Mouse (Mus musculus) urinary bladder, postnatal 36 days (tissue): ENCODE data around the gene Tecta.

Source experiments
- DNase-seq, 2 experiments: peaks; one replicate each; pipeline ENCODE4 v3.0.0; 2022; ENCODE audit warnings: low spot score in 2 of 2, mixed read lengths in 1 of 2

Tecta gene

GRCm38 (mm10) chr9:42399829-42400228 lies at the start of gene Tecta:
Gene Tecta (minus strand): TSS chr9:42399929.
- DNase-seq = no peak

DNA sequence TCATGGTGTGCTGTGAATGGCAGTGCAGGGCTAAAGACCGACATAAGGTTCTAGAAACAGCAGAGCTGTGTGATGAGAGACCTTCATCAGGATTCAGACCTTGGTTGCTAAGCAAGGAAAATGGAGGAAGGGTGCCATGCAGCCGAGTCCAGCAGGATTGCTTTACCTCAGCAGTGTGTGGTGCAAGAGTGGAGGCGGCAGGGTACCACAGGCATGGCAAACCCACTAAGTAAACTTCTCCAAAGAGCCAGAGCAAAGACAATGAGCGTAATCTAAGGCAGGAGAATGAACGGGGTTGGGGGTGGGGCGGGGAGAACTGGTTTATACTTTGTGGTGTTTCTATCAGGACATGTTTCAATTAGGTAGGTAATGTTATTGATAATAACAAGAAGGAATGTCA lies 49.3 kb upstream of the Tecta start:
- no peak for DNase-seq

DNA sequence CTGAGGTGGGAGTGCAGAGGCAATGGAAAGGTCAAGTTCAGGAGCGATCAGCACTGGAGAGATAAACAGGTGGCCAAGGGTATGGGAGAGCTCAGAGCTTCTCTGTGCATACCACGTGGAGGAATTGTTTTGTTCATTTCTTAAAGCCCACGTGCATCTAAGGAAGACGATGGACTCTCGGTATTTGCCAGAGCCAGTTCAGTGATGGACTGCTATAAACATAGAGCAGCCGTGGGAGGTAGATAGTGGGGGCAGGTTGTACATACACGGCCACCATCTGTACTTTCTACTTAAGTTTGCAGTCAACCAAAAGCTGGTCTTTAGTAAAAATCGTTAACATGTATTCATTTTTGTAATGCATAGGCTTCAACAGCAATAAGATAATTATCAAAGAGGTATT lies 42.4 kb upstream of the Tecta start:
- no peak for DNase-seq

GRCm38 (mm10) chr9:42441234-42441633 lies 41.5 kb upstream of the Tecta start:
- no peak for DNase-seq

DNA sequence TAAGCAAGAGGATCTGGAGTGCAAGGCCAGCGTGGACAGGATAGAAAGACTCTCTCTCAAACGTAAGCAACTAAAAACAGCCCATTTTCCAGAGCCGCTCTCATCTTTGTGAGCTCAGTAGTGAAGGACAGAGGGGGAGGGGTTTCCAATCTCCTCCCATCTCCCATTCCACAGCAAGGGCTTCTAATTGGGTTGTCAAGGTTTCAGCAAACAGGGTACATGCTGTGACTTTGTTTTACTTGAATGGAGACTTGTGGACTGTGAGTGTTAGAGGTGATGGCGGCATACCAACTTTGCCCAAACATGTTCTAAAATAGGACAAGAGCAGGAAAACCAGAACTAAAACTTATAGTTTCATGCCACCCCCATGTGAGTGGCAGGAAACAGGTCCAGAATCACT lies 39.7 kb upstream of the Tecta start:
- no peak for DNase-seq

DNA sequence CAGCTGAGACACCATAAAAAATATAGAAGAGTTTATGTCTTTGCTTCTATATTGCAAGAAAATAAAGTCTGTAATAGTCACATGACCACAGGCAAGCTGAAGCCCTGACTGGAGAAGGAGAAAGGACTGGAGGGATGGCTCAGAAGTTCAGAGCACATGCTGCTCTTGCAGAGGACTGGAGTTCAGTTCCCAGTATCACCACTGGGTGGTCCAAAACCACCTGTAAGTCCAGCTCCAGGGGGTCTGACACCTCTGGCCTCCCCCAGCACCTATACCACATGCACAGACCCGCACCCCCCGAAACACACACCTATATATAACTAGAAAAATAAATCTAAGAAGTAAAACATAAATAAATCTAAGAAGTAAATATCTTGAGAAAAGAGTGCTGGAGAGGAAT lies 32.4 kb upstream of the Tecta start:
- DNase-seq = no peak

DNA sequence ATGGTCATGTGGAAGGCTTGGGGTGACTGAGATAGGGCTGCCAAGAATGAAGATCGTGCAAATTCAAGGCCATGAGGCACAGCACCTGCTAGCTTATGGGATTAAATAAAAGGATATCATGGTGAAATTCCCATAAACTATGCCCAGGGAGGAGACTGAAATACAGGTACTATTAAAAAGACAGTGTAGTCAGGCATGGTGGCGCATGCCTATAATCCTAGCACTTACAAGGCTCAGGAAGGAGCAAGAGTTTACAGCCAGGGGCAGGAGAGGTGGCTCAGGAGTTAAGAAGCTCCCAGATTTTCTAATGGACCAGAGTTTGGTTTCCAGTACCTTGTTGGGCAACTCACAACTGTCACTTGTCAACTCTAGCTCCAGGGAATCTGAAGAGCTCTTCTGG lies 31.9 kb upstream of the Tecta start:
- DNase-seq = no peak

GRCm38 (mm10) chr9:42428060-42428924 lies 28.6 kb upstream of the Tecta start:
- DNase-seq = no peak

- no peak for DNase-seq
Observed at GRCm38 (mm10) chr9:42426661-42427358, 27.1 kb upstream of the Tecta start.

GRCm38 (mm10) chr9:42423649-42424048 lies 23.9 kb upstream of the Tecta start:
- no peak for DNase-seq

DNA sequence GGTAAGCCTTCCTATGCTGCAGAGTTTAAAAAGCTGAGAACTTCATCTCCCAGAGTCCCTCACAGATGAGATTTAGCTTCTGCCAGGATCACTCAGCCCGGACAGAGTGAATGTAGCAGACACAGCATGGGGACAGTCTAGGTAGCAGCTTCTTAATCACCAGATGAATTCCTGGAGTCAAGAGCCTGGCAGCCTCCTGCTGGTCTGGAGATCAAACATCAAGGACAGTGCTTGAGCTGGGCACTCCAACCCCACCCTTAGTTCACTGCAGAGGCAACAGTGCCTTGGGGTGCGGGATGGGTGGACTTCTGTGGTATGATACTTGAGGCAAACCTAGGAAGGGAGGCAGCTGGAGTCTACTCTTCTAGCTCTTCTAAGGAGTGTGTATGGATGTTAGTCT lies 20.0 kb upstream of the Tecta start:
- DNase-seq = no peak

DNA sequence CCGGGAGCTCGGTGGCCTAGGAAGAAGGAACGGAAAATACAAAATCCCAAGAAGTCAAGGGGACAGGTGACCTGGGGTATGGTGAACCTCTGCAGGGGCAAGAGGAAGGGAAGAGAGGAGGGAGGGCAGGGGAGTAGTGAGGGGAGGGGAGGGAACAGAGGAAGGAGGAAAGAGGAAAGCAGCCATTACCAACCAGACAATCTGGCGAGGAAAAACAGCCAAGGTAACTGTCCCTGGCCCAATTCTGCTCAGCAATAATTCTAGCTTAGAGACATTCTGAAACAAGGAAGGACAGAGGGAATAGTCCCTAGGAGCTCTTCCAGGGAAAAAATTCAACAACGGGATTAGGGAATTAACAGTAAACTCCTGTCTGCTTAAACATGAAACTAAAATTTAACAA lies 19.1 kb upstream of the Tecta start:
- no peak for DNase-seq

DNA sequence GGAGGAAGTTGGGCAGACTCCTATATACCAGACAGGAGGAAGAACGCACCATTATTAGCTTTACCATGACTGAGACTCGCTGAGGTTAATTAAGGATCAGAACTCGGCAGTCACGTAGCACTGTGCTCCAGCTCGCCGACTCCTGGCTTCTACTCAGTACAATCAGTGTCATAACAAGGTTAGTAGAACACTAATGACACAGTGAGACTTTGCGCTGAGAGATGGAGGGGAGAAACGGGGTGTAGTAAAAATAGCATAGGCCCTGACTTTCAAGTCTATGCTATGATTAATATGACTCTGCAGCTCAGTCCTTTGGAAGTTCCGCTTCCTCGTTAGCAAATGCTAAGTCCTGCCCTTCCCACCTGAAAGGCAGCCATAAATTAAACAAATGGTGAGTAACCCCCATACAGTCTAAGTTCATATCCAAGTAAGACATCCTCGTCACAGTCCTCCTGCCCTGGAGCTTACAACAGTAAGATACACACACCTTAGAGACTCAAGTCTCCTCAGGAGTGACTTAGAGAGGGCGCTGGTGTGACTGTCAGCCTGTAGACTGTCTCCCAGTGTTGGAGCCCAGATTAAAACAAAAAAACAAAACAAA lies 17.7 kb upstream of the Tecta start:
- no peak for DNase-seq

GRCm38 (mm10) chr9:42415184-42415583 lies 15.5 kb upstream of the Tecta start:
- DNase-seq = no peak

GRCm38 (mm10) chr9:42413345-42413744 lies 13.6 kb upstream of the Tecta start:
- no peak for DNase-seq

GRCm38 (mm10) chr9:42411296-42411695 lies 11.6 kb upstream of the Tecta start:
- no peak for DNase-seq

- no peak for DNase-seq
Observed at GRCm38 (mm10) chr9:42405736-42406135, 6.0 kb upstream of the Tecta start.

GRCm38 (mm10) chr9:42401486-42401885 lies 1.8 kb upstream of the Tecta start:
- DNase-seq = no peak

DNA sequence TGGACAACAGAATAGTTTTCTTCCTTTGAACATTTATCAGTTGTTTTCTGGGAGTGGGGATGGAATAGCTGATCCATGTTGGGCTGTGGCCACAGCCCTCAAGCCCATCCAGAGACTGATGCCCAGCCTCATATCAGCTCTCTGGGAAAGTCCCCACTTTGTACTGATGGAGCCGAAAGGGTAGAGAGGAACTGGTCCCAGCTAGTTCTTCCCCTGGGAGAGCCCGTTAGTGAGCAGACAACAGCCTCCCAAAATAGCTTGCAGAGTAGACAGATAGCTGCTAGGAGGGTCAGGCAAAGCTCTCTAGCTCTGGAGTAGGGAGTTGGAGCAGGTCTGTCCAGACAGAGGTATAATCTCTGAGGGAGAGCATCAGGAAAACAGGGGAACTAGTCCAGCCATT lies 3.6 kb downstream of the Tecta start:
- no peak for DNase-seq

DNA sequence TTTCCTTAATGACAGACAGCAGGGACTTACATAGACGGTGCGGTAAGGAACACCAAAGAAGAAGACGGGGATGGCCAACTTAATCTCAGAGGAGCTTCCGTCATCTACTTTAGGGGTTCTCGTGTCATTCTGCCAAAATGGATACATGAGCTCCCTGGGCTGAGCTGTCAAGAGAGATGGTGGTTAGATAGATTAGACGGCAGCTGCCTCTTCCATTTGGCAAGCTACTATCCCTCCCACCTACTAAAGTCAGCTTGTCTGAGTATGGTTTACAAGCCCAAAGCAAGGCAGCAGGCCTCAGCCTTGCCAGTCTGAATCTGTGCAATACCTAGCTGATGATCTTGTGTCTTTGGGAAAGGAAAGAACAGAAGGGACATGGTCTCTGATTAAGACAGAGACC lies 4.8 kb downstream of the Tecta start:
- DNase-seq = no peak

GRCm38 (mm10) chr9:42394321-42394720 lies 5.4 kb downstream of the Tecta start:
- no peak for DNase-seq

- no peak for DNase-seq
Observed at GRCm38 (mm10) chr9:42392927-42393326, 6.8 kb downstream of the Tecta start.

DNA sequence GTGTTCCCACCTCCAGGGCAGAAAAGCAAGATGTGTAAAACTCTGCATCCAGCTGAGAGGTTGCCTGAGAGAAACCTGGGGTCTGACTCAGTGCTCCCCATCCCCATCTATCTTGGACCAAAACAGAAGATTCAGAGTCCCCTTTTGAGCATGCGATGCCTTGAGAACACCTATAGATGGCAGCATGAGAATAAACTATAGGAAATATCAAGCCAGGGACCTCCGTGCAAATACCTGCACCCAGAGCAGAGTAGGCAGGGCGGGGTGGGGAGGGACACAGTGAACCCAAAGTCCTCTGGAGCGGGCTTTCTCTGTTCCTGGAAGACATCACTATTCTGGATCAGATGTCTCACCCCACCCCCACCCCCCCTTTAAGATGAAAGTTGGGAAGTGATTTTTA lies 11.2 kb downstream of the Tecta start:
- DNase-seq = no peak
